Mouse (Mus musculus) heart, embryonic 15.5 days (tissue): ENCODE data around the gene Abi1. TPM values are rescaled to one million over a fixed set of nuclear protein-coding genes. Genes with fewer than 3 reads are reported as not detected.
"Not testable (repeated sequence)": the region's sequence is repeated elsewhere in the genome, so short reads cannot be mapped to it uniquely, and the experiment has no call there.

ENCODE experiments used
- ATAC-seq: fragments of 200-750 bp; cut with Nextera tagmentation; replicated peaks from 2 replicates; pipeline ENCODE4 v1.8.0; 2017; ENCODE audit warnings: low read depth, moderate TSS enrichment; ENCODE audit not compliant: insufficient number of reproducible peaks, insufficient read depth, low FRiP score
- H3K27ac ChIP-seq: fragments of 300-500 bp; sonication (generic); 2 replicates; pipeline ENCODE4 v1.5.1; 2015; ENCODE audit warnings: mild to moderate bottlenecking, inconsistent platforms
- H3K27me3 ChIP-seq: fragments of 300-500 bp; sonication (generic); 2 replicates; pipeline ENCODE4 v1.6.1; 2015; ENCODE audit warnings: inconsistent platforms
- H3K36me3 ChIP-seq: fragments of 300-500 bp; sonication (generic); 2 replicates; pipeline ENCODE4 v1.6.1; 2015; ENCODE audit warnings: mild to moderate bottlenecking, inconsistent platforms
- H3K4me1 ChIP-seq: fragments of 300-500 bp; sonication (generic); replicated peaks from 2 replicates; pipeline ENCODE4 v1.6.1; 2015; ENCODE audit warnings: inconsistent platforms
- H3K4me2 ChIP-seq: fragments of 300-500 bp; sonication (generic); 2 replicates; pipeline ENCODE4 v1.6.1; 2015; ENCODE audit warnings: inconsistent platforms, mild to moderate bottlenecking, moderate library complexity
- H3K4me3 ChIP-seq: fragments of 300-500 bp; sonication (generic); 2 replicates; pipeline ENCODE4 v1.5.1; 2015; ENCODE audit warnings: mild to moderate bottlenecking, inconsistent platforms
- H3K9ac ChIP-seq: fragments of 300-500 bp; sonication (generic); 2 replicates; pipeline ENCODE4 v1.6.1; 2015; ENCODE audit warnings: mild to moderate bottlenecking, inconsistent platforms
- H3K9me3 ChIP-seq: fragments of 300-500 bp; sonication (generic); replicated peaks from 2 replicates; pipeline ENCODE4 v1.6.1; 2016; ENCODE audit warnings: inconsistent platforms
- WGBS: fragments of 180-500 bp; shearing (Covaris S2); methylation state at CpG from one replicate; pipeline ENCODE4 v1.1.7; 2015; ENCODE audit warnings: mixed read lengths; 5-methylcytosine and 5-hydroxymethylcytosine counted together
- polyA plus RNA-seq: library from polyadenylated mRNA; unstranded; fragments of >200 nt; fragmentation: Nextera tagmentation; extraction: Ambion mirVana; gene quantifications from 2 replicates; pipeline ENCODE4 v1.2.1, GENCODE M21; 2015

Gene Abi1
- polyA plus RNA-seq, 1 experiment from 2014 or later = 25.2 TPM

GRCm38 (mm10) chr2:23052523-23052922, 12.5 kb upstream of the Abi1 start:
- Histone ChIP-seq H3K27me3 (no peaks in the 10 kb centered on the region), H3K27ac (no peak overlapping the region), H3K4me2 (no peak overlapping the region), H3K36me3 (no peaks in the 10 kb centered on the region), H3K9ac (no peak overlapping the region), H3K4me1 (no peaks in the 10 kb centered on the region), H3K9me3 (no peaks in the 10 kb centered on the region), H3K4me3 (no peak overlapping the region)
- 57% methylated on average over 6 of the region's 6 CpGs for WGBS
- ATAC-seq = no peak

DNA sequence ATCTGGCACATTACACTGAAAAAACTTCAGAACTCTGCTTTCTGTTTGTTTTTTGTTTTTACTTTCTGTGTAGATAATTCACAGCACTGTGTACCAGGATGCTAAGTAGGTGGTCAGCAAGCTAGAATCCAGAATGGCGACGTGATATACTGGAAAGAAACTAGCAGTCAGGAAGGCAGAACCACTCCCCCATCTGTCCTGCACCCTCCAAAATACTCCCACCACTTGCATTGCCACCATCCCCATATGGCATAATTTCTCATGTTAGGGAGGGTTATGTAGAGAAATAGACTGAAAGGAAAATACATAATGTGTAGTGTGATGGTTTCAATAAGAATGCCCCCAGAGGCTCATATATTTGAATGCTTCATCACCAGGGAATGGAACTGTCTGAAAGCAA, 11.8 kb upstream of the Abi1 start:
- Histone ChIP-seq H3K4me2 (no peak overlapping the region), H3K9ac (no peak overlapping the region), H3K27me3 (no peaks in the 10 kb centered on the region), H3K36me3 (no peaks in the 10 kb centered on the region), H3K4me3 (no peak overlapping the region), H3K9me3 (no peaks in the 10 kb centered on the region), H3K27ac (no peak overlapping the region), H3K4me1 (no peaks in the 10 kb centered on the region)
- 70% methylated on average over 2 of the region's 2 CpGs for WGBS
- ATAC-seq = no peak

GRCm38 (mm10) chr2:23048006-23048405, 8.0 kb upstream of the Abi1 start:
- Histone ChIP-seq H3K4me3 (no peak overlapping the region), H3K27me3 (no peaks in the 10 kb centered on the region), H3K9ac (no peak overlapping the region), H3K4me1 (no peaks in the 10 kb centered on the region), H3K9me3 (no peaks in the 10 kb centered on the region), H3K27ac (no peak overlapping the region), H3K36me3 (no peaks in the 10 kb centered on the region), H3K4me2 (no peak overlapping the region)
- no peak for ATAC-seq

DNA sequence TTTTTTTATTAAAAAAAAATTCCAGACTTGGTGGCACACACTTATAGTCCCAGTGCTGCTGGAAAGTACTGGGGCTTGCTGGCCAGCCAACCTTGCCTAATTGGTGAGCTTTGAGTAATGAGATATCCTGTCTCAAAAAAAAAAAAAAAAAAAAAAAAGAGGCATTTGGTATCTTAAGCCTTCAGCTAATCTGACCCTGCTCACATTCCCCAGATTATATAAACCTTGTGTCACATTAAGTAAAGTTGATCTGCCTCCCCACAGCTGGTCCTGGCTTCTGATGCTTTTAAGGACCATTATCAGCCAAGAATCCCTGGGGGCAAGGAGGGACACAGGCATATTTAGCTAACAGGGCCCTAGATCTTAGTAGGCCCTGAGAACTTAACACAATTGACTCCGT, 5.7 kb upstream of the Abi1 start:
- Histone ChIP-seq H3K4me2 (no peak overlapping the region), H3K27ac (no peak overlapping the region), H3K9me3 (no peaks in the 10 kb centered on the region), H3K4me1 (no peaks in the 10 kb centered on the region), H3K27me3 (no peaks in the 10 kb centered on the region), H3K9ac (no peak overlapping the region), H3K4me3 (no peak overlapping the region), H3K36me3 (no peaks in the 10 kb centered on the region)
- ATAC-seq = no peak
- WGBS = 39% methylated on average over 1 of the region's 1 CpGs

DNA sequence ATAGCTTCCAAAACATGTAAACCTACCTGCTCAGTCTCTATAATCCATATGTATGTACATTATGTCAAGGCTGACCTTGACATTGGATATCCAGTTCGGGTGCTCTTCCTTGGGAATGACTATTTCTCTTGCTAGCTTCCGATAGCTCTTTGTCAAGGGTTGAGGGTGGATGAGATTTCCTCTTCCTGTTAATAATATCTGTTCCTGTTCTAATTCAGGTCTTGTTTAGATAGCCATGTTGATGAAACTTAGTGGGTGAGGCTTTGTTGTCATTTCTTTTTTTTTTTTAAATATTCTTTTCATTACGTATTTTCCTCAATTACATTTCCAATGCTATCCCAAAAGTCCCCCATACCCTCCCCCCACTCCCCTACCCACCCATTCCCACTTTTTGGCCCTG, 2.1 kb upstream of the Abi1 start:
- WGBS = 85% methylated on average over 3 of the region's 3 CpGs
- Histone ChIP-seq H3K4me1 (peaks cover 7% of the 10 kb centered on the region), H3K27me3 (no peaks in the 10 kb centered on the region), H3K4me3 (no peak overlapping the region), H3K4me2 (no peak overlapping the region), H3K36me3 (no peaks in the 10 kb centered on the region), H3K9me3 (no peaks in the 10 kb centered on the region), H3K27ac (no peak overlapping the region), H3K9ac (no peak overlapping the region)
- ATAC-seq = no peak

GRCm38 (mm10) chr2:23041457-23041856, 1.4 kb upstream of the Abi1 start:
- H3K4me2 ChIP-seq = no peak overlapping the region
- no peak overlapping the region for H3K4me3 ChIP-seq
- H3K4me1 ChIP-seq = peaks cover 9% of the 10 kb centered on the region
- no peak for ATAC-seq
- 68% methylated on average over 4 of the region's 4 CpGs for WGBS
- H3K27ac ChIP-seq = no peak overlapping the region
- no peak overlapping the region for H3K9ac ChIP-seq
- no peaks in the 10 kb centered on the region for H3K27me3 ChIP-seq
- no peaks in the 10 kb centered on the region for H3K9me3 ChIP-seq
- no peaks in the 10 kb centered on the region for H3K36me3 ChIP-seq

GRCm38 (mm10) chr2:23040690-23041089, 649 bp upstream of the Abi1 start:
- peak overlapping the region; percentile 45 for H3K4me2 ChIP-seq

DNA sequence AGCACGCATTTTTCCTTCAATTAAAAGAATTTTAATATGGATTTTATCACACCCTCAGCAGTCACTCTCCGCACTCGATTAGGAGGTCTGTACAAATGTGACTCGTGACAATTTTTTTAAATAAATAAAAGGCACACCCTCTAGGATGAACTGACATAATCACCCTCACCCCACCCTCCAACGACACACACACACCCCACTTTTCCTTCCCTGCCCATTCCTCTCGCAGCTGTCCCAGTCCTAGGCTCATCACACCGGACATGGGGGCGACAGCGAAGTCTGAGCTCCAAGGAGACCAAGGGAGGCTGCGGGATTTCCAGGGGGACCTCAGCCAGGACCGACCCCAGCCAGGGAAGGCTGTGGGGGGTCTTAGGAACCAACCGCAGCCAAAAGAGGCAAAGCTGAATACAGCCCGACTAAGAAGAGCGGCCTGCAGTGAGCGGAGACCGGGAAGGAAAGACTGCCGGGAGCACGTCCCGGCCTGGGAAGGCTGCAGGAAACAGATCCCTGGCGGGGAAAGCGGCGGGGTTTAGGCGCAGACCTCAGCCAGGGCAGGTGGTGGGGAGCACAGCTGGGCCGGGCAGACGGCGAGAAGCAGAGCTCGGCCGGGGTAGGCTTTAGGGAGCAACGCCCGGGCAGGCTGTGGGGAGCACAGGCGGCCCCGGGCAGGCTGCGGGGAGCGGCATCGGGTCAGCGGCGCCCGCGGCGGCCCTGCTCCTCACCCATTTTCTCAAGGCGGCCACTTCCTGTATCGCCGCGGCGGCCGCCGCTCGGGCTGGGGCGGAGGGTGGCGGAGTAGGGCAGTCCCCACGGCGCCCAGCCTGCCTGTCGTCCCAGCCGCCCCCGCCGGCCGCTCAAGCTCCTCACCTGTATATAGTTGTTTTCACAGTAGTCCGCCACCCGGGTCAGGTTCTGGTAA, 700 bp downstream of the Abi1 start:
- H3K36me3 ChIP-seq = no peaks in the 10 kb centered on the region
- H3K9me3 ChIP-seq = no peaks in the 10 kb centered on the region
- peaks cover 16% of the 10 kb centered on the region for H3K4me1 ChIP-seq
- H3K27me3 ChIP-seq = no peaks in the 10 kb centered on the region
- H3K27ac ChIP-seq = peak overlapping the region; percentile 97
- H3K4me2 ChIP-seq = peak overlapping the region; percentile 75
- H3K4me3 ChIP-seq = peak overlapping the region; percentile 90
- peak; percentile 77 for ATAC-seq
- under 1% methylated on average over 59 of the region's 59 CpGs for WGBS
- peak overlapping the region; percentile 97 for H3K9ac ChIP-seq

More at GRCm38 (mm10) chr2:23040690-23041089, 649 bp upstream of the Abi1 start:
- not testable (repeated sequence) for ATAC-seq, H3K9me3 ChIP-seq, H3K27me3 ChIP-seq, H3K36me3 ChIP-seq, H3K4me3 ChIP-seq, H3K9ac ChIP-seq, H3K4me1 ChIP-seq
- H3K27ac ChIP-seq = peak overlapping the region; percentile 51; the same call in 1 of the 2 replicates
- 79% methylated on average over 7 of the region's 7 CpGs for WGBS

DNA sequence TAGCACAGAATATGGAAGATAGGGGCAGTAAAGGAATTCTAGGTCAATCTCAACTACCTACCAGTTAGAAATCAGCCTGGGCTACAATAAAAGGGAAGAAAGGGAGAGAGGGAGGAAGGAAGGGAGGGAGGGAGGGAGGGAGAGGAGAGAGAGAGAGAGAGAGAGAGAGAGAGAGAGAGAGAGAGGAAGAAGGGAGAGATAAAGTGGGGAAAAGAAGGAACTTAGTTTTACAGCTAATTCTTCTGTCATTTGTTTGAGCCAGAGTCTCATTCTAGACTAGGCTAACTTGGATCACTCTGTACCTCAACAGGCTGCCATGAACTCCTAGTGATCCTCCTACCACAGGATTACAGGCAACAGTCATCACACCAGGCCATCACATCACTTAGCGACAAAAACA, 4.6 kb downstream of the Abi1 start:
- Histone ChIP-seq H3K27ac (no peak overlapping the region), H3K4me2 (no peak overlapping the region), H3K36me3 (no peaks in the 10 kb centered on the region), H3K9ac (no peak overlapping the region), H3K9me3 (no peaks in the 10 kb centered on the region), H3K27me3 (no peaks in the 10 kb centered on the region), H3K4me3 (no peak overlapping the region), H3K4me1 (peaks cover 16% of the 10 kb centered on the region)
- 95% methylated on average over 1 of the region's 1 CpGs for WGBS
- no peak for ATAC-seq

GRCm38 (mm10) chr2:23034692-23035435, 5.2 kb downstream of the Abi1 start:
- ATAC-seq = no peak
- no peaks in the 10 kb centered on the region for H3K9me3 ChIP-seq
- no peak overlapping the region for H3K9ac ChIP-seq
- H3K27ac ChIP-seq = no peak overlapping the region
- no peaks in the 10 kb centered on the region for H3K27me3 ChIP-seq
- peaks cover 16% of the 10 kb centered on the region for H3K4me1 ChIP-seq
- no peaks in the 10 kb centered on the region; the same call in 1 of the 2 replicates for H3K36me3 ChIP-seq
- WGBS = 69% methylated on average over 3 of the region's 3 CpGs
- H3K4me2 ChIP-seq = no peak overlapping the region
- H3K4me3 ChIP-seq = no peak overlapping the region

DNA sequence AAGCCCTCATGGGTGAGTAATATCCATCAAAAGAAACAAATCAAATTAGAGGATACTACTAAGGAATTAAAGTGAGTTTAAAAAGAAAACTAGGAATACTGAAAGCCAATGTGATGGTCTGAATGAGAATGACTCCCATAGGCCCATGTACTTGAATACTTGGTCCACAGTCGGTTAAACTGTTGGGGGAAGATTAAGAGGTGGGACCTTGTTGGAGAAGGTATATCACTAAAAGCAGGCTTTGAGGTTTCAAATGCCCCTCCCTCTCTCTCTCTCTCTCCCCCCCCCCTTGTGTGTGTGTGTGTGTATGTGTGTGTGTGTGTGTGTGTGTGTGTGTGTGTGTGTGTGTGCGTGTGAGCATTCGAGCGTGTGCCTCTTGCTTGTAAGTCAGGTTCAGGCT, 9.4 kb downstream of the Abi1 start:
- 96% methylated on average over 3 of the region's 4 CpGs for WGBS
- H3K27me3 ChIP-seq = no peaks in the 10 kb centered on the region
- no peak overlapping the region for H3K9ac ChIP-seq

More for the DNA sequence above, 9.4 kb downstream of the Abi1 start:
- H3K9me3 ChIP-seq = no peaks in the 10 kb centered on the region
- H3K27ac ChIP-seq = no peak overlapping the region
- no peak overlapping the region for H3K4me3 ChIP-seq
- ATAC-seq = no peak
- H3K36me3 ChIP-seq = no peaks in the 10 kb centered on the region; the same call in 1 of the 2 replicates
- H3K4me1 ChIP-seq = peaks cover 13% of the 10 kb centered on the region
- no peak overlapping the region for H3K4me2 ChIP-seq
